Mouse (Mus musculus): ENCODE measurements around the gene Crip2.

Crip2 gene

GRCm38 (mm10) chr12:113148381-113149035, 8.5 kb downstream of the Crip2 start:
- peak in 1 of 2 experiments; percentile 62 for DNase-seq

- no peak for DNase-seq
These were observed 9.3 kb downstream of the Crip2 start for GRCm38 (mm10) chr12:113149341-113149740.

GRCm38 (mm10) chr12:113149896-113150295, 9.9 kb downstream of the Crip2 start:
- DNase-seq: peak in 1 of 2 experiments; percentile 33

GRCm38 (mm10) chr12:113150591-113150990, 10.6 kb downstream of the Crip2 start:
- no peak for DNase-seq

- DNase-seq: no peak
These were observed 11.0 kb downstream of the Crip2 start for GRCm38 (mm10) chr12:113151046-113151445.

- DNase-seq: peak; percentile 66 to 73
These were observed 11.7 kb downstream of the Crip2 start for GRCm38 (mm10) chr12:113151661-113152271.

- DNase-seq: peak in 1 of 2 experiments; percentile 53
These were observed 12.2 kb downstream of the Crip2 start for GRCm38 (mm10) chr12:113152272-113152661.

- DNase-seq: no peak
These were observed 13.0 kb downstream of the Crip2 start for GRCm38 (mm10) chr12:113152991-113153525.

GRCm38 (mm10) chr12:113153971-113154370, 13.9 kb downstream of the Crip2 start:
- DNase-seq: no peak

GRCm38 (mm10) chr12:113154747-113155075, 14.7 kb downstream of the Crip2 start:
- DNase-seq: no peak

- DNase-seq: peak; percentile 61 to 62
These were observed 15.2 kb downstream of the Crip2 start for GRCm38 (mm10) chr12:113155076-113155771.

- DNase-seq: peak; percentile 99
These were observed 16.0 kb downstream of the Crip2 start, which contains the start of gene Tedc1 for GRCm38 (mm10) chr12:113155887-113156539. Gene Tedc1, plus strand, starts transcription at chr12:113156421.

GRCm38 (mm10) chr12:113156540-113156929, 16.5 kb downstream of the Crip2 start:
- no peak for DNase-seq

- DNase-seq: no peak
These were observed 17.0 kb downstream of the Crip2 start for GRCm38 (mm10) chr12:113157002-113157401.

- no peak for DNase-seq
These were observed 17.5 kb downstream of the Crip2 start for GRCm38 (mm10) chr12:113157521-113157920.

GRCm38 (mm10) chr12:113157971-113158370, 17.9 kb downstream of the Crip2 start:
- no peak for DNase-seq

- no peak for DNase-seq
These were observed 23.5 kb downstream of the Crip2 start for GRCm38 (mm10) chr12:113163561-113164006.

- peak; percentile 61 to 66 for DNase-seq
These were observed 28.0 kb downstream of the Crip2 start for GRCm38 (mm10) chr12:113168031-113168536.

GRCm38 (mm10) chr12:113176960-113177725, 37.1 kb downstream of the Crip2 start:
- no peak for DNase-seq

- no peak for DNase-seq
These were observed 41.0 kb downstream of the Crip2 start for GRCm38 (mm10) chr12:113181020-113181419.

- DNase-seq: no peak
These were observed 44.9 kb downstream of the Crip2 start for GRCm38 (mm10) chr12:113184945-113185344.

Measured in spleen, adult 18-20 months (tissue).